Mouse (Mus musculus) adrenal gland, adult 10 weeks (tissue): ENCODE data around the gene Bud31. TPM values are rescaled to one million over a fixed set of nuclear protein-coding genes. Genes with fewer than 3 reads are reported as not detected.

Experiments used
- polyA plus RNA-seq: library from polyadenylated mRNA; stranded (reverse); fragments of 350-450 nt; fragmentation: Illumina TruSeq; extraction: RNeasy Lipid Tissue Mini Kit (QIAGEN cat#74804); gene quantifications from one replicate; pipeline ENCODE4 v1.2.3, GENCODE M21; 2014; ENCODE audit warnings: low read depth, low replicate concordance

Gene Bud31
- 293 TPM for polyA plus RNA-seq

DNA sequence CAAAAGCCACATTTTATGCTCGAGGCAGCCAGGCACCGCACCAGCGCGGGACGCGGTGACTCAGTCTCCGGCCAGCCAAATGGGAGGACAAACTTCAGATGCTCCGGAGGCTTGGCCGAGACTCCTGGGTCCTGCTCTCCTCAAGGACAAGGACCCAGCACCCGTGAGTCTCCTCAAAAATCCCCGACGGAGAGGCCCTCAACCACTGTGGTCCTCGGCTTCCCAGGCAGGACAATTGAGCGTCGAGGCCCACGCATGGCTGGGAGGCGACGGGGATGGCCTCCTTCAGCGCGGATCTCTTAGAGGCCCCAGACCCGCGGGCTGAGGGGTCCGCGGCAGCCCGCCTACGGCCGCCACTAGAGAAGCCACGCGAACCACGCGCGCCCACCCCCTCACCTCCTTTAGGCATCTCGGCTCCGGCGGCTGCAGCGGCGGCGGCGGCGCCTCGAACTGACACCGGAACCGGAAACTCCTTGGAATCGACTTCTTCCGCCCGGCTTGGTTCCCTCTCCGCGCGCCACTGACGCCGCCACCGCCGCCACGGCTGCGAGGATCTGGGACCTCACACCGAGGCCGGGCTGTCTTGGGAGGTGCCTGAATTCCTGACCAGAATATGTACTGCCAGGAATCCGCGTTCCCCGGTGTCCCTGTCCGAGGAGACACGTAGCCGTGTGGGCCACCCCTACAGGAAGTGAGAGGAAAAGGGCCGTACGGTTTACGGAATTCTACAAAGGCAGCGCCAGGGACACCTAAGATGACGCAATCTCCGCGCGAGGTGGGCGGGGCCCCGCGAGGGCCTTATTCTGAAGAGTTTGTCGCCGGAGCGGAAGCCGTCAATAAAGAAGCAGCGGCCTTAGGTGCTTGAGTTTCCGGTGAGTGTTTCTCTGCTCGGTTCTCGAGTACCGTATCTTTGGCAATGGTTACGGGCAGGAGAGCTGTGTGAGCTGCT is at the start of gene Bud31, which contains the start of gene Pdap1:
TSS of gene Bud31 (plus strand) at position 792 of the 949 bp plus-strand sequence.
TSS of gene Pdap1 (minus strand) at position 668 of the 949 bp plus-strand sequence.

DNA sequence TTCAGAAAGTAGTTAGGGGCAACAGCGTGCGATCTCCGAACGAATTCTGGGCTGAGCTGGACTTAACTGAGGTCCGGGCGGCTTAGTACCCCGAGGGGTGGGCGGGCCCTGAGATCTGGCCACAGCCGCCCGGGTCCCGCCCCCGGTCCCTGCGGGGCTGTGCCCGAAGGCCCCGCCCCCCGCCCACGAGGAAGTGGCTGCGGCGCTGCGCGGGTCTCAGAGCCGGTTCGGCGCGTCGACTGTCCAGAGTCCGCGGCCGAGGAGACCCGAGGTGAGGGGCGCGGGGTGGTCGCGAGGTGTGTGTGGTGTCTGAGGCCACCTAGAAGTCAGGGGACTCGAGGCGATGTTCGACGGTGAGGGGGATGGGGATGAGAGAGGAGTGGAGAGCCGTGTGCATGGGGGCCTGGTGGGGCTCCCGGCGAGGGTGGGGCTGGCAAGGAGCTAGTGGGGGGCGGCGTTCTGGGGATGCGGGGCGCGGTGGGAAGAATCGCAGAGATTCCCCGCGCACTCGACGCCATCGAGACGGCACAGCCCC is 26.0 kb upstream of the Bud31 start, which contains the start of gene Arpc1b:
TSS of gene Arpc1b (plus strand) at position 145 of the 535 bp plus-strand sequence.

DNA sequence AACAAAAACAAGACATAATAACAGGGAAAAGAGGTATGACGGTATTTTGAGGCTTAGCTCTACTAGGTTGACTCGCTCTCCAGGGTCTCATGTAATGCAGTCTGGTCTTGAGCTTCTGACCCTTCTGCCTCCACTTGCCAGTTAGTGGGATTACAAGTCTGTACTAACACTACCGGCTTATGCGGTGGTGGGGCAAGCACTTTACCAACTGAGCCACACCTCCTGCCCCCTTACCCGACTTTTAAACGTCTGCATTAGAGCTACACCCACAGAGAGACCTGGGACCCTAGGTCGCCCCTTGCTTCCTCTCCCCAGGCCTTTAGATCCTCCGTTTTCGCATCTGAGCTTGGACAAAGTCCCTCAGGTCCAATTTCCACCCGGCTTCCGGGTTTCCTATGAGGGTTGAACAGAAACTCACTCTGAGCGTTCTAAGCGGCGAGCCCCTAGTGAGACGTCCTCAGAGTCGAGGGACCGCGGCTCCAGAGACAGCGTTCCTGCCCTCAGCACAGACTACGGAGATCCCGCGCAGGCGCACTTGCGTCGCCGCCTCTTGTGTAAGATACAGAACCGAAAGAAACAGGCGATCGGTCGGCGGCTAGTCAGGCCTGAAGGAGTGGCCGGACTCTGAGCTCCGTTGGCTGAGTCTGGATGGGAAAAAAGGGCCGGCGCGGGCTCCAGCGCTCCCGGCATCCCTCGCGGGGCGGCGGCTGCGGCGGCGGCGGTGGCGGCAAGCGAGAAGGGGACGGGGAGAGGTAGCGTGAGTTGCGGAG is 26.6 kb downstream of the Bud31 start, which contains the start of the genes Ptcd1 and Cpsf4:
TSS of gene Ptcd1 (minus strand) at position 573 of the 770 bp plus-strand sequence.
TSS of gene Cpsf4 (plus strand) at position 678 of the 770 bp plus-strand sequence.

DNA sequence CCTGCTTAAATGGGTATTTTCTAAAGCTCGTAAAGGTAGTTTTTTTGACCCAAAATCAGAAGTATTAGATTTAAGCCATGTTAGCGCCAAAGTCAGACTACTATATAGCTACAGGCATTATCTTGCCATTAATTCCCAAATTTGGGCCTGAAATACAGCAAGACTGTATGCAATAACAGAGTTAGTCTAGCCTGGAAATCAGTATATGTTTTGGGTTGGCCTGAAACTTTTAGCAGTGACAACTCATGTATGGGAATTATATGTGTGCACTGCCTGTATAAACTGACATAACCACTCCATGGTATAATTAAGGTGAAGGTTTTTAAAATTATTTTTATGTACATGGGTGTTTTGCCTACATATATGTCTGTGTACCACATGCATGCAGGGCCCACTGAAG is 51.8 kb downstream of the Bud31 start, which contains the start of gene Atp5j2:
TSS of gene Atp5j2 (minus strand) at position 101 of the 400 bp plus-strand sequence.

Other genes with a start within 250 kb of the Bud31 start
- 9.8 TPM for gene Smurf1, start 174.5 kb upstream of the Bud31 start, polyA plus RNA-seq
- gene Gm4871, start 107.6 kb upstream of the Bud31 start, polyA plus RNA-seq: not detected
- not detected for gene 1700018F24Rik, start 97.4 kb upstream of the Bud31 start, polyA plus RNA-seq
- 26.4 TPM for gene Arpc1a, start 56.5 kb upstream of the Bud31 start, polyA plus RNA-seq
- not detected for gene Kpna7, start 56.3 kb upstream of the Bud31 start, polyA plus RNA-seq
- gene Arpc1b, start 26.1 kb upstream of the Bud31 start, polyA plus RNA-seq: 37.3 TPM
- gene Pdap1, start 124 bp upstream of the Bud31 start, polyA plus RNA-seq: 37.3 TPM
- gene Ptcd1, start 26.7 kb downstream of the Bud31 start, polyA plus RNA-seq: 2.6 TPM
- 1.9 TPM for gene Cpsf4, start 26.9 kb downstream of the Bud31 start, polyA plus RNA-seq
- 22.8 TPM for gene Atp5j2, start 51.7 kb downstream of the Bud31 start, polyA plus RNA-seq
- gene Zkscan14, start 61.5 kb downstream of the Bud31 start, polyA plus RNA-seq: 2.2 TPM
- gene Zkscan5, start 64.2 kb downstream of the Bud31 start, polyA plus RNA-seq: 7.8 TPM
- gene Zfp655, start 91.4 kb downstream of the Bud31 start, polyA plus RNA-seq: 149 TPM
- 0.41 TPM for gene Zscan25, start 140.1 kb downstream of the Bud31 start, polyA plus RNA-seq
- not detected for gene Cyp3a57, start 204.9 kb downstream of the Bud31 start, polyA plus RNA-seq